Mouse (Mus musculus): ENCODE results near the gene Smarcd1. TPM values are rescaled to one million over a fixed set of nuclear protein-coding genes. Genes with fewer than 3 reads are reported as not detected.
"Not testable (repeated sequence)": the region's sequence is repeated elsewhere in the genome, so short reads cannot be mapped to it uniquely, and the experiment has no call there.

The Smarcd1 gene
- total RNA-seq, 2 experiments from 2014 or later = 5.5 to 6.1 TPM

GRCm38 (mm10) chr15:99678063-99678800 is 23.7 kb upstream of the Smarcd1 start:
- intact Hi-C loops (cut with DNase I) = no loop called here
- DNase-seq = no peak

GRCm38 (mm10) chr15:99679008-99679407 is 22.9 kb upstream of the Smarcd1 start:
- intact Hi-C loops (cut with DNase I) = no loop called here
- DNase-seq = no peak

- intact Hi-C loops (cut with DNase I) = no loop called here
These were observed 19.0 kb upstream of the Smarcd1 start for GRCm38 (mm10) chr15:99682880-99683279.

GRCm38 (mm10) chr15:99684156-99684555 is 17.8 kb upstream of the Smarcd1 start:
- intact Hi-C loops (cut with DNase I) = no loop called here

More at GRCm38 (mm10) chr15:99682880-99683279, 19.0 kb upstream of the Smarcd1 start:
- DNase-seq = no peak

GRCm38 (mm10) chr15:99688712-99689111 is 13.2 kb upstream of the Smarcd1 start:
- intact Hi-C loops (cut with DNase I) = loop anchor here (1.0 to 5.0 kb wide), 2 partner anchors 92 to 191 kb away; no protein-coding TSS in a partner anchor
- peak in 1 of 2 experiments; percentile 35 for DNase-seq

More at GRCm38 (mm10) chr15:99684156-99684555, 17.8 kb upstream of the Smarcd1 start:
- DNase-seq = no peak

- DNase-seq = no peak
- intact Hi-C loops (cut with DNase I) = no loop called here
These were observed 11.0 kb upstream of the Smarcd1 start for GRCm38 (mm10) chr15:99690924-99691323.

GRCm38 (mm10) chr15:99691976-99692375 is 10.0 kb upstream of the Smarcd1 start:
- intact Hi-C loops (cut with DNase I) = no loop called here
- DNase-seq = no peak

- intact Hi-C loops (cut with DNase I) = no loop called here
- no peak for DNase-seq
These were observed 4.6 kb upstream of the Smarcd1 start for GRCm38 (mm10) chr15:99697309-99697708.

GRCm38 (mm10) chr15:99698533-99699085 is 3.3 kb upstream of the Smarcd1 start:
- intact Hi-C loops (cut with DNase I) = no loop called here
- no peak for DNase-seq

GRCm38 (mm10) chr15:99699715-99700114 is 2.2 kb upstream of the Smarcd1 start:
- no peak for DNase-seq
- intact Hi-C loops (cut with DNase I) = no loop called here

GRCm38 (mm10) chr15:99700219-99701106 is 1.5 kb upstream of the Smarcd1 start:
- no peak for DNase-seq
- intact Hi-C loops (cut with DNase I) = no loop called here

GRCm38 (mm10) chr15:99701640-99701998 is 310 bp upstream of the Smarcd1 start:
- intact Hi-C loops (cut with DNase I); DNase-seq: not testable (repeated sequence)

- intact Hi-C loops (cut with DNase I) = no loop called here
- DNase-seq = no peak
These were observed 1.2 kb downstream of the Smarcd1 start for GRCm38 (mm10) chr15:99703104-99703503.

GRCm38 (mm10) chr15:99703676-99704040 is 1.7 kb downstream of the Smarcd1 start:
- DNase-seq = no peak
- intact Hi-C loops (cut with DNase I) = no loop called here

GRCm38 (mm10) chr15:99704041-99704681 is 2.2 kb downstream of the Smarcd1 start:
- DNase-seq = no peak
- intact Hi-C loops (cut with DNase I) = no loop called here

GRCm38 (mm10) chr15:99704881-99705280 is 3.0 kb downstream of the Smarcd1 start:
- no peak for DNase-seq
- intact Hi-C loops (cut with DNase I) = no loop called here

GRCm38 (mm10) chr15:99705440-99706048 is 3.6 kb downstream of the Smarcd1 start, which contains the start of gene Gm17349:
Gm17349 (minus strand) TSS chr15:99705490.
- intact Hi-C loops (cut with DNase I) = no loop called here
- DNase-seq = peak; percentile 45 to 49

- DNase-seq = no peak
- intact Hi-C loops (cut with DNase I) = no loop called here
These were observed 6.2 kb downstream of the Smarcd1 start for GRCm38 (mm10) chr15:99708176-99708575.

- DNase-seq = no peak
- intact Hi-C loops (cut with DNase I) = no loop called here
These were observed 8.6 kb downstream of the Smarcd1 start for GRCm38 (mm10) chr15:99710221-99711190.

Data from gastrocnemius, postnatal 36 days (tissue).